Mouse (Mus musculus) limb, embryonic 15.5 days (tissue): ENCODE results near the gene Dlgap1. TPM values are rescaled to one million over a fixed set of nuclear protein-coding genes. Genes with fewer than 3 reads are reported as not detected.

ENCODE experiments used
- ATAC-seq: fragments of 200-750 bp; cut with Nextera tagmentation; 2 replicates; pipeline ENCODE4 v1.8.0; 2017; ENCODE audit warnings: low read depth, moderate TSS enrichment; ENCODE audit not compliant: insufficient number of reproducible peaks, low FRiP score, low TSS enrichment
- H3K27ac ChIP-seq: fragments of 300-500 bp; sonication (generic); 2 replicates; pipeline ENCODE4 v1.5.1; 2015; ENCODE audit warnings: moderate library complexity, mild to moderate bottlenecking, inconsistent platforms
- H3K27me3 ChIP-seq: fragments of 300-500 bp; sonication (generic); 2 replicates; pipeline ENCODE4 v1.6.1; 2015; ENCODE audit warnings: inconsistent platforms
- H3K36me3 ChIP-seq: fragments of 300-500 bp; sonication (generic); 2 replicates; pipeline ENCODE4 v1.6.1; 2015; ENCODE audit warnings: inconsistent platforms
- H3K4me1 ChIP-seq: fragments of 300-500 bp; sonication (generic); 2 replicates; pipeline ENCODE4 v1.6.1; 2015; ENCODE audit warnings: inconsistent platforms
- H3K4me2 ChIP-seq: fragments of 300-500 bp; sonication (generic); 2 replicates; pipeline ENCODE4 v1.6.1; 2015; ENCODE audit warnings: mild to moderate bottlenecking, inconsistent platforms
- H3K4me3 ChIP-seq: fragments of 300-500 bp; sonication (generic); 2 replicates; pipeline ENCODE4 v1.5.1; 2015; ENCODE audit warnings: mild to moderate bottlenecking, inconsistent platforms
- H3K9ac ChIP-seq: fragments of 300-500 bp; sonication (generic); 2 replicates; pipeline ENCODE4 v1.6.1; 2015; ENCODE audit warnings: inconsistent platforms
- H3K9me3 ChIP-seq: fragments of 300-500 bp; sonication (generic); 2 replicates; pipeline ENCODE4 v1.6.1; 2016; ENCODE audit warnings: inconsistent platforms
- WGBS: fragments of 180-500 bp; shearing (Covaris S2); methylation state at CpG from one replicate; pipeline ENCODE4 v1.1.7; 2015; 5-methylcytosine and 5-hydroxymethylcytosine counted together
- polyA plus RNA-seq: library from polyadenylated mRNA; unstranded; fragments of >200 nt; fragmentation: Nextera tagmentation; extraction: Ambion mirVana; gene quantifications from 2 replicates; pipeline ENCODE4 v1.2.1, GENCODE M21; 2015

Gene Dlgap1
- polyA plus RNA-seq, 1 experiment from 2014 or later, result 3.1 TPM

DNA sequence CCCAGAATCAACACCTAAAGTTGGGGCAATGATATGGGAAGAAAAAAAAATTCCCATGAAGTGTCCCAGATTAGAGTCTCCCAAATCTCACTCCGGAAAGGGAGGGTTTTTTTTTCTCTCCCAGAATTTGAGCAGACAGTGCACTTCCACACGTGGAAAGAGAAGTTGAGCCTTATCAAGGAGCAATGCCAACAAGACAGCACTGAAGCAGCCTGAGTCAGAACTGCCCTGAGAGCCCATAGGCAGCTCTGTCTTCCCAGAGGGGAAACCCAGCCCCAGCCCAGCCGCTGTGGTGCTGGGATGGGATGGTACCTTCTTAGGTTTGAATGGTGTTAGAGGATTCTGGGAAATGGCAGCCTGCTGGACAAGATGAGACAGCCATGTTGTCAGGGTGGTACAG, 753.3 kb downstream of the Dlgap1 start:
- no peaks in the 10 kb centered on the region for H3K36me3 ChIP-seq
- no peaks in the 10 kb centered on the region for H3K9me3 ChIP-seq
- H3K4me2 ChIP-seq, result no peak overlapping the region
- H3K27ac ChIP-seq, result no peak overlapping the region
- 74% methylated on average over 3 of the region's 3 CpGs for WGBS
- H3K9ac ChIP-seq, result no peak overlapping the region
- no peak for ATAC-seq
- H3K4me3 ChIP-seq, result no peak overlapping the region
- no peaks in the 10 kb centered on the region for H3K27me3 ChIP-seq
- peaks cover 5% of the 10 kb centered on the region; the same call in 1 of the 2 replicates for H3K4me1 ChIP-seq

DNA sequence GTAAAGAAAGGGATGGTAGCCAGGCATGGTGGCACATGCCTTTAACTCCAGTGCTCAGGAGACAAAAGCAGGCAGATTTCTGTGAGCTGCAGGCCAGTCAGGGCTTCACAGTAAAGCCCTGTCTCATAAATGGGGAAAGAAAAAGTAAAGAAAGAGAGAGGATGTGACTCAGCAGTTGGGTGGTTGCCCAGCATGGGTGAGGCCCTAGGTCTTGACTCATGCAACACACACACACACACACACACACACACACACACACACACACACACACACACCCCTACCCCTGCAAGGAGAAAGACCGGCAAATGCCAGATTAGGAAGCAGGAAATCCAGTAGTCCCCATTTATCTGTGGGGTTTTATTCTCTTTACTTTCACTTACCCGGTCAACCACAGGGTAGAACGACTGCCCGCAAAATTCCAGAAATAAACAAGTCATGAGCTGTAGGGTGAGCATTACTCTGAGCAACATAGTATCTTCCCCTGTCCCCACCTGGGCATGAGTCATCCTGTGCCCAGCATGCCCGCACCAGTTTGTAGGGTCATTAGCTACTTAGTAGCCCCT, 759.9 kb downstream of the Dlgap1 start:
- Histone ChIP-seq H3K4me3 (no peak overlapping the region), H3K4me2 (no peak overlapping the region), H3K9me3 (no peaks in the 10 kb centered on the region), H3K9ac (no peak overlapping the region), H3K4me1 (peaks cover 3% of the 10 kb centered on the region; the same call in 1 of the 2 replicates), H3K36me3 (no peaks in the 10 kb centered on the region), H3K27me3 (no peaks in the 10 kb centered on the region), H3K27ac (peak overlapping the region; percentile 39; the same call in 1 of the 2 replicates)
- WGBS, result 42% methylated on average over 5 of the region's 5 CpGs
- ATAC-seq, result no peak

DNA sequence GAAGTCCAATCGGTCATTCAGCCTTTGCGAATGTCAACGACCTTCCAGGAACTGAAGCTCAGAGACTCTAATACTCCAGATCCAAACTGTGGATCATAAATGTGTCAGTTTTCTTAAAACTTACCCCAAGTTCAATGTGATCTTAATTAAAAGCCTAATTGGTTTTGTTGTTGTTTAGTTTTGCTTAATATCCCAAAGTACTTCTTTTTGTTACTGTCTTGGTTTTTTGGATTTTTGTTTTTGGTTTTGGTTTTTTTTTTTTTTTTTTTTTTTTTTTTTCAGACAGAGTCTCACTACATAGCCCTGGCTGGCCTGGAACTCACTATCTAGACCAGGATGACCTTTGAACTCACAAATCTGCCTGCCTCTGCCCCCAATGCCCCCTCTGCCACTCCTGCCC, 765.9 kb downstream of the Dlgap1 start:
- no peak for ATAC-seq
- Histone ChIP-seq H3K36me3 (no peaks in the 10 kb centered on the region), H3K4me1 (peaks cover 19% of the 10 kb centered on the region), H3K9ac (no peak overlapping the region), H3K9me3 (no peaks in the 10 kb centered on the region), H3K4me3 (no peak overlapping the region), H3K27ac (no peak overlapping the region), H3K4me2 (no peak overlapping the region), H3K27me3 (no peaks in the 10 kb centered on the region)
- WGBS, result 72% methylated on average over 3 of the region's 3 CpGs

DNA sequence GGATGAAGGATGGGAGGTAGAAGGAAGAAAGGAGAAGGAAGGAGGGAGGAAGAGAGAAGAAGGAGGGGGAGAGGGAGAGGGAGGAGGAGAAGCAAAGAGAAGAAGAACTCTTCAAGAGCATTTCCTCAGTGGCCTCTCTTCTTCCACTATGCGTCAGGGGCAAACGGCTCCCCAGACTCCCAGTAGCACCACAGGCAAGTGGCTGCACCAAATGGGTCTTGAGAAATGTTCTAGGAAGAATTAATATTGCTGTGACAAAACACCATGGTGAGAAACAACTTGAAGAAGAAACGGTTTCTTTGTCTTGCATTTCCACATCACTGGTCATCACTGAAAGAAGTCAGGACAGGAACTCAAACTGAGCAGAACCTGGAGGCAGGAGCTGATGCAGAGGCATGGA, 766.5 kb downstream of the Dlgap1 start:
- H3K36me3 ChIP-seq, result no peaks in the 10 kb centered on the region
- no peak for ATAC-seq
- no peak overlapping the region for H3K27ac ChIP-seq
- no peaks in the 10 kb centered on the region for H3K9me3 ChIP-seq
- H3K27me3 ChIP-seq, result no peaks in the 10 kb centered on the region
- WGBS, result 90% methylated on average over 3 of the region's 3 CpGs
- peaks cover 19% of the 10 kb centered on the region for H3K4me1 ChIP-seq
- no peak overlapping the region for H3K4me3 ChIP-seq
- H3K4me2 ChIP-seq, result no peak overlapping the region
- no peak overlapping the region for H3K9ac ChIP-seq

DNA sequence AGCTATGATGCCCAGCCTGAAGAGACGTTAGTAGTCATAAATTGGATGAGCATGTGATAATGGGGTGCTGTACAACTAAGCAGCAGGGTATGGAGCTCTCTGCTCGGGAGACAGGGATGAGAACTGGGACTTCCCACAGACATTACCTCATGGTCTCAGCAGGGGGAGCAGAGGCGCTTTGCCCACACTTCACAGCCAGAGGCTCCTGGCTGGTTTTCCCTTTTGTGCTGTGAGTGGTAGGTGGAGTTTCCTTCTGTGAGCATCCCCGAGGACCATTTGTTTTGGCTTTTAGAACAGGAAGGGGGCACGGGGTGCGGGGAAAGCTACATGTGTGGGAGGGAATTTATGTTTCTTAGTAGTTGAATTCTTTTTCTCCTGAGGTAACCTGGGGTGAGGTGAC, 768.6 kb downstream of the Dlgap1 start:
- Histone ChIP-seq H3K27me3 (no peaks in the 10 kb centered on the region), H3K4me3 (peak overlapping the region; percentile 30; the same call in 1 of the 2 replicates), H3K9me3 (no peaks in the 10 kb centered on the region), H3K36me3 (no peaks in the 10 kb centered on the region), H3K27ac (peak overlapping the region; percentile 84), H3K9ac (no peak overlapping the region), H3K4me2 (peak overlapping the region; percentile 69), H3K4me1 (peaks cover 19% of the 10 kb centered on the region)
- peak; percentile 57; the same call in 1 of the 2 replicates for ATAC-seq
- 2% methylated on average over 6 of the region's 6 CpGs for WGBS

DNA sequence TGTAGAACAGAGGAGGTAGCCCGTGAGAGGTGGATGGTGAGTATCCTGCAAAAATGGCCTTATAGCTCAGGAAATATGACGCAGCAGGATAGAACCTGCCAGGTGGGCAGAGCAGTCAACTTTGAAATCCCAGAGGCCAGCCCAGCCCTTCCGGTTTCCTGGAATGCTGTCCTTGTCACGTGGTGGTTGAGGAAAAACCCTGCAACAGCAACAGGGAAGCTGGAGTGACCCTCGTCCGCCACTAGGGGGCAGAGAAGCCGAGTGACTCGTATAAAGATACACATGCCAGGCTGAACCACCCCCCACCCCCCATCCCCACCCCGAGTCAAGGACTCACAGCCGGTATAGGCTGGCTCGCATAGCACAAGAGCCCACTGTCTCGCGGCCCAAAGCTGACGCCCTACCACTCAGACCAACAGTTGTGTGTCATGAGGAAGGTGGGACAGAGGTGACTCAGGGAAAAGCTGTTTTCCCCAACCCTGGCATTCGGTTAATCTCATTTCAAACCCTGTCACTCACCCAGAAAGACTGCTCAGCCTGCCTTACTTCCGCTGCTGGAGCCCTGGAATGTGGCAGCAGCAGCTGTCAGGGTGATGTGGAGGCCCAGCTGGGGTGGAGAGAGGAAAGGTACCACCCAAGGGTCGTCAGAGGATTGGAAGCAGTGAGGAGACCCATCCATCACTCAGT, 769.4 kb downstream of the Dlgap1 start:
- H3K4me3 ChIP-seq, result peak overlapping the region; percentile 30
- H3K36me3 ChIP-seq, result no peaks in the 10 kb centered on the region
- H3K27me3 ChIP-seq, result no peaks in the 10 kb centered on the region
- ATAC-seq, result peak; percentile 84
- no peaks in the 10 kb centered on the region for H3K9me3 ChIP-seq
- H3K9ac ChIP-seq, result no peak overlapping the region
- WGBS, result 1% methylated on average over 17 of the region's 17 CpGs
- H3K4me1 ChIP-seq, result peaks cover 19% of the 10 kb centered on the region
- peak overlapping the region; percentile 84 for H3K27ac ChIP-seq
- H3K4me2 ChIP-seq, result peak overlapping the region; percentile 69

DNA sequence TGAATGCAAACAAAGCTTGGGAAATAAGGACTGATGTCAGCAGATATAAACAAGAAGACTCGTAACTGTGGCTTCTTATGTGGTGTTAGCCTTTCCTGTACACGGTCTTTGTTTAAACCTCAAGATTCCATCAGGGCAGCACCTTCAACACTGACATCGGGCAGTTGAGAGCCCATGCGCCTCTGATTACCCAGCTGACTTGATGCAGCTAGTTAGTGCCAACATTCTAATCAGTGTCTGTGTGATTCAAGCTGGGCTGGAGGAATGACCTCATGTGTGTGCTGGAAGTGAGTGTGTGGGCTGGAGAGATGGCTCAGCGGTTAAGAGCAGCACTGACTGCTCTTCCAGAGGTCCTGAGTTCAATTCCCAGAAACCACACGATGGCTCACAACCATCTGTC, 770.5 kb downstream of the Dlgap1 start:
- Histone ChIP-seq H3K27me3 (no peaks in the 10 kb centered on the region), H3K36me3 (no peaks in the 10 kb centered on the region), H3K4me3 (no peak overlapping the region), H3K4me1 (peaks cover 19% of the 10 kb centered on the region), H3K9ac (no peak overlapping the region), H3K9me3 (no peaks in the 10 kb centered on the region), H3K4me2 (no peak overlapping the region), H3K27ac (0 out of 2 replicates have a peak overlapping the region, but pooled peaks have one; percentile 84)
- 85% methylated on average over 6 of the region's 6 CpGs for WGBS
- ATAC-seq, result no peak

DNA sequence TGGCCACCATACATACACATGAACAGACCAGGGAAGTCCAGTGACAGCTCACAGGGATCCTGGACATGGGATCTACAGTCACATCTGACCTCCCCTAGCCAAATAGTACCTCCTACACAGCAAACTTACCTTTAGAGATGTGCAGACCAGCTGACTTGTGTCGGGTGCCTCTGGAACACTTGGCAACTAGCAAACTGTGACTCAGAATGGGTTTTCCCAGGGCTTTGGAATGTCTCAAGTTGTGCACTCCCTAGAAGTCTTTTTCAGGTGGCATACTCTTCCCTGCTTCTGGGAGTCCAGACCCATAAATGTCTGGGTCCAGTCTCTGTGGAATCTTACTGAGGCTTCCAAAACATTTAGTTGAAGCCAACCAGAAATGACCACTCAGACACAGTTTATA, 772.8 kb downstream of the Dlgap1 start:
- Histone ChIP-seq H3K9me3 (no peaks in the 10 kb centered on the region), H3K4me1 (peaks cover 23% of the 10 kb centered on the region), H3K4me3 (no peak overlapping the region), H3K27ac (no peak overlapping the region), H3K36me3 (no peaks in the 10 kb centered on the region), H3K27me3 (no peaks in the 10 kb centered on the region), H3K4me2 (no peak overlapping the region), H3K9ac (no peak overlapping the region)
- WGBS, result 80% methylated on average over 1 of the region's 1 CpGs
- no peak for ATAC-seq

DNA sequence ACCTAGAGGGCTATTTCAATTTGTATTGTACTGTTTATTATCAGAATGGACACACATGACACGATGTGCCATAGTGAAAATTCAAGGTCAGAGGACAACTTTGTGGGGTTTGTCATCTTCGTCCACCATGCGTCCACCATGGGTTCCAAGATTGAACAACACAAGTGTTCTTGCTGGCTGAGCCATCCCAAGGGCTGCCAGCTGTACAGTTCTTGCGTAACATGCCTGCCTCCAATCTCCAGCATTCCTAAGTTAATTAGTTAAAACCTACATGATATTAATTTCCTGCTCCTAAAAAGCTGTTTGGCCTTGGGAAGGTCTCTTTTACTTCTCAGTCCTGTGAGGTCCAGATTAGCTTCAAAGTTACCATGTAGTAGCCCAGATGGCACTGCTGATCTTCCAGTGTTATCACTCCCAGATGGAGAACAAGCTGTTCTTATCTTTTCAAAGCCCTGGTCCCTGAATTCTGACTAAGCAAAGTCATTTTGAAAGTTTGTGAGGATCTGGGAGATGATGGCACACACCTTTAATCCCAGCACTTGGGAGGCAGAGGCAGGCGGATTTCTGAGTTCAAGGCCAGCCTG, 775.8 kb downstream of the Dlgap1 start:
- H3K27me3 ChIP-seq, result no peaks in the 10 kb centered on the region
- ATAC-seq, result no peak
- no peaks in the 10 kb centered on the region for H3K36me3 ChIP-seq
- H3K4me3 ChIP-seq, result no peak overlapping the region
- H3K4me1 ChIP-seq, result peaks cover 22% of the 10 kb centered on the region
- no peaks in the 10 kb centered on the region for H3K9me3 ChIP-seq
- H3K9ac ChIP-seq, result no peak overlapping the region
- 90% methylated on average over 5 of the region's 5 CpGs for WGBS
- no peak overlapping the region for H3K4me2 ChIP-seq
- H3K27ac ChIP-seq, result no peak overlapping the region

DNA sequence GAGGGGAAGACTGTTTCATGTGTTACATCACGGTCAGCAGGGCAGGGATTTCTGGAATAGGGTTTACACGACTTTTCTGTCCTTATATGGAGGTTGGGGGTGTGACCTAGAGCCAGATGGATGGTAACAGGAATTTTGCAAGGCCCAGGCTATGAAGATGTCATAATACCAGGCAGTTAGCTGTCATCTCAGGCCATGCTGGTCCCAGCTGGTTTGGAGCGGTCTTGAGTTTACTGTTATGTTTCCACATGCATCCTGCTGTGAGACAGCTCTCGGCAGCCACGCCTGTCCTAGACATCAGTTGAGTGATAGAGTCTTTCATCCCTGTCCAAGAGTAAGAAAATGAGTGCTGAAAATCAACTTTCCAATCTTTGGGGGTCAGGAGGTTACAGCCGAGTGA, 776.5 kb downstream of the Dlgap1 start:
- no peak overlapping the region for H3K27ac ChIP-seq
- H3K4me2 ChIP-seq, result no peak overlapping the region
- no peaks in the 10 kb centered on the region for H3K9me3 ChIP-seq
- peaks cover 22% of the 10 kb centered on the region for H3K4me1 ChIP-seq
- no peak overlapping the region for H3K9ac ChIP-seq
- H3K36me3 ChIP-seq, result no peaks in the 10 kb centered on the region
- H3K4me3 ChIP-seq, result no peak overlapping the region
- 61% methylated on average over 6 of the region's 6 CpGs for WGBS
- H3K27me3 ChIP-seq, result no peaks in the 10 kb centered on the region
- ATAC-seq, result no peak

DNA sequence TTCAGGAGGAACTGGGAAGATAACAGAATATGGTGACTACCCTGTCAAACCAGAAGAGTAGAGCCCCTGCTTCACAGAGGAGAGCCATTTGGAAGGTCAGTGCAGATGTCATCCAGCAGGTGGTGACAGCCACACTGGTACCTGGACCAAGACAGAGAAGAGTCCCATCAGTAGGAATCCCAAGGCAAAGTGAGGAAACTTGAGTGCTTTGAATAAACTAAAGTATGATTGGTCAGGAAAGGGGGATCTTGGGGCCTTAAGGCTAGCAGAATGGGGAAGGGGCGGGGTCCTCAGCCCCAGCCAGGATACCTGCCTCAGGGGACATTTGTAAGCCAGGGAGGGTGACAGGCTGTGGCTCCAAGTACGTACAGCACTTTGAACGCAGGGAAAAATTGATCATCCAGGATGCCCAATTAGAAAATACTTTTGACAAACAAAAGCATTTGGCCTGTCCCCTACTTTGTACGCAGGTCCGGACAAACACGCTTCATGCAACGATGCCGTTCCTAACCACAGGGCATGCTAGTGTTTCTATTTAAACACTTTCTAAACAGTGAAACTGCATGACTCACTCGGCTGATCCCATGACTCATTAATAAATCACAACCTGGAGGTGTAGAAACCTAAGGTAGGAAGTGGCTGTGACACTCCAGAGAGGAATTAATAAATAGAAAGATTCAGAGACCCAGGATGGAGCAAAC, 777.7 kb downstream of the Dlgap1 start:
- WGBS, result 31% methylated on average over 9 of the region's 9 CpGs
- Histone ChIP-seq H3K4me2 (no peak overlapping the region), H3K4me3 (no peak overlapping the region), H3K36me3 (no peaks in the 10 kb centered on the region), H3K9me3 (no peaks in the 10 kb centered on the region), H3K4me1 (peaks cover 30% of the 10 kb centered on the region), H3K9ac (no peak overlapping the region), H3K27me3 (no peaks in the 10 kb centered on the region), H3K27ac (no peak overlapping the region)
- ATAC-seq, result 0 out of 2 replicates have a peak, but pooled peaks have one; percentile 37
